Mouse (Mus musculus) frontal cortex, adult 2 months (tissue): ENCODE results near the gene Yipf4. TPM values are rescaled to one million over a fixed set of nuclear protein-coding genes. Genes with fewer than 3 reads are reported as not detected.

Source experiments
- DNase-seq, 2 experiments: peaks; one replicate each; pipeline ENCODE4 v3.0.0; 2022; ENCODE audit warnings: low spot score in 1 of 2; ENCODE audit errors: extremely low spot score in 1 of 2
- polyA plus RNA-seq: library from polyadenylated mRNA; depleted of rRNA; stranded (reverse); fragments of >200 nt; gene quantifications from 2 replicates; pipeline ENCODE4 v1.2.3, GENCODE M21; 2012; rRNA removed

The Yipf4 gene
- polyA plus RNA-seq, 1 experiment: 38.6 TPM

GRCm38 (mm10) chr17:74522797-74523723 lies 33.8 kb downstream of the Yipf4 start:
- no peak for DNase-seq

- no peak for DNase-seq
Observed at GRCm38 (mm10) chr17:74526117-74526516, 36.8 kb downstream of the Yipf4 start.

GRCm38 (mm10) chr17:74526806-74527653 lies 37.7 kb downstream of the Yipf4 start:
- DNase-seq: peak in 1 of 2 experiments; percentile 8

GRCm38 (mm10) chr17:74527729-74528607 lies 38.7 kb downstream of the Yipf4 start, which contains the start of gene Birc6:
Gene Birc6, plus strand, starts transcription at chr17:74528295.
- peak; percentile 100 for DNase-seq

- peak; percentile 20 to 30 for DNase-seq
Observed at GRCm38 (mm10) chr17:74528648-74529532, 39.6 kb downstream of the Yipf4 start.

GRCm38 (mm10) chr17:74529533-74529824 lies 40.2 kb downstream of the Yipf4 start:
- DNase-seq: no peak

- DNase-seq: no peak
Observed at GRCm38 (mm10) chr17:74534971-74535370, 45.7 kb downstream of the Yipf4 start.

GRCm38 (mm10) chr17:74537526-74537925 lies 48.2 kb downstream of the Yipf4 start:
- no peak for DNase-seq

- no peak for DNase-seq
Observed at GRCm38 (mm10) chr17:74543615-74544014, 54.3 kb downstream of the Yipf4 start.

Other genes starting within 250 kb of the Yipf4 start
- gene Memo1, start 194.0 kb upstream of the Yipf4 start, polyA plus RNA-seq: 51.8 and 58.4 TPM in 2 replicates
- 71.9 and 86.0 TPM in 2 replicates for gene Dpy30, start 165.5 kb upstream of the Yipf4 start, polyA plus RNA-seq
- 28.9 and 29.3 TPM in 2 replicates for gene Spast, start 150.5 kb upstream of the Yipf4 start, polyA plus RNA-seq
- 21.7 and 23.5 TPM in 2 replicates for gene Slc30a6, start 93.9 kb upstream of the Yipf4 start, polyA plus RNA-seq
- gene Nlrc4, start 30.4 kb upstream of the Yipf4 start, polyA plus RNA-seq: 0.08 and 0.18 TPM in 2 replicates
- 88.3 and 97.9 TPM in 2 replicates for gene Birc6, start 38.8 kb downstream of the Yipf4 start, polyA plus RNA-seq
- 13.0 and 13.5 TPM in 2 replicates for gene Ttc27, start 228.2 kb downstream of the Yipf4 start, polyA plus RNA-seq